Mouse (Mus musculus): ENCODE measurements around the gene Mfap1b.

DNA sequence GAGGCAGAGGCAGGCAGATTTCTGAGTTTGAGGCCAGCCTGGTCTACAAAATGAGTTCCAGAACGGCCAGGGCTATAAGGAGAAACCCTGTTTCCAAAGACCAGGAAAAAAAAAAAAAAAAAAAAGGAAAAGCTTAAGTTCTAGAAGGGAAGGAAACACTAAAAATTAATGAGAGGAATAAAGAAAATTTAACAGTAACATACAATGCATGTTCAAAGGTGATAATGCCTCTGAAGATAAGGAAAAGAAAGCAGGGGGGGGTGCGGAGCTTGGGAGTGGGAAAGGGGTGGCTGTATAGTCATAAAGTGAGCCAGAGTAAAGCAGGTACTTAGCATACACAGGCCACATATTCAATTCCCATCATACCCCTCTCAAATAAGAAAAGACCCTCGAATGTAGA is 28.8 kb downstream of the Mfap1b start:
- TF ChIP-seq CTCF (IDR thresholded peaks at IDR 0.05; ENCODE audit: low read depth), result no peak
- TF ChIP-seq EP300 (optimal IDR thresholded peaks at IDR 0.05), result no peak

Measured in stomach, postnatal 0 days (tissue).